Mouse (Mus musculus): ENCODE measurements around the gene Zfp810. TPM values are rescaled to one million over a fixed set of nuclear protein-coding genes. Genes with fewer than 3 reads are reported as not detected.
A peak's percentile ranks its signal among the peaks of the same experiment; 100 is the strongest.

The Zfp810 gene
- polyA plus RNA-seq, 3 experiments from 2014 or later = 10.7 to 21.5 (median 17.5) TPM

DNA sequence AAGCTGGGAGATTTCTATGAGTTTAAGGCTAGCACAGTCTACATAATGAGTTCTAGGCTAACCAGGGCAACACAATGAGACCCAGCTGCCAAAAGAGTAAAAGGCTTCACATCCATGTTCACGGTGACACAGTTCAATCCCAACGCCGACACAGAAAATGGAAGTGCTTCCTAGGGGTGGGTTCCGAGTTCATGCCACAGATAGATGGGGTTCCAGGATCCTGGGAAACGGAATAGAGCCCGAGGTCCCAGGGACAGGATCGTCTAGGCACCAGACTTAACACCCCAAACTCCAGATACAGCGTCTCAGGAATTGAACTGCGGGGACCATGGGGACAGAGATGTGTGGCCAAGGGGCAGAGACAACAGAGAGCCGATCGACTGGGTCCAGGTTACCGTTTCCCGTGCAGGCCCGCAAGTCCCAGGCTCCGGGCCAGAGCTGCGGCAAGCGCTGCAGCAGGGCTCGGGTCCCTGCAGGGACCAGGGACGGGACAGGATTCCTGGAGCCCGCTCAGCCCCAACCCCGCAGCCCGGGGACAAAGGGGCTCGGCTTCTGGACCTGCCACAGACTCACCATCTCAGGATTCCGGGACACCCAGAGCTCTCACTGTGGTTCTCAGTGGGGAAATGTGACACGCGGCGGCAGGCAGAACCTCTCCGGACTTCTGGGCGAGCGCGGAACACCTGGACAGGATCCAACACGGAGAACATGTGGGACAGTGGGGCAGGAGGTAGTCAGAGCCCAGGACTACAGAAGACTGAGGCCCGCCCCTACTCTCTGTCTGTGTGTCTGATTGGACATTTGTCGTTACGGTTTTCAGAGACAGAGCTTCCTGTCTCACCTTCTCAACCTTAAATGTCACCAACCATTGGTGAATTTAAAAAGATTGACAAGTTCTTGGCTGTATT, 48.0 kb downstream of the Zfp810 start, which contains the start of gene Zfp599:
Gene Zfp599, minus strand, starts transcription at position 712 of the 908 bp plus-strand sequence.
- ATAC-seq = peak; percentile 99

DNA sequence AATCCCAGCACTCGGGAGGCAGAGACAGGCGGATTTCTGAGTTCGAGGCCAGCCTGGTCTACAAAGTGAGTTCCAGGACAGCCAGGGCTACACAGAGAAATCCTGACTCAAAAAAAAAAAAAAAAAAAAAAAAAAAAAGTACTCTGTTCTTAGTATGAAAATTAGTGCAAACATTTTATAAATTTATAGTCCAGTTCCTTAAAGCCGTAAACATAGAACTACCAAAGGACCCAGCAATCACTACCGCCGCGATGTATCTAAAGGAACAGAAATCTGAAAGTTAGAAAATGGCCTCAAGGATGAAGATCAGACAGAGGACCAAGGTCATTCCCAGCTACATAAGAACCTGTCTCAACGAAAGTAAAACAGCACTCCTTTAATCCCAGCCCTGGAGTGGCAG, 48.7 kb downstream of the Zfp810 start:
- ATAC-seq = no peak

DNA sequence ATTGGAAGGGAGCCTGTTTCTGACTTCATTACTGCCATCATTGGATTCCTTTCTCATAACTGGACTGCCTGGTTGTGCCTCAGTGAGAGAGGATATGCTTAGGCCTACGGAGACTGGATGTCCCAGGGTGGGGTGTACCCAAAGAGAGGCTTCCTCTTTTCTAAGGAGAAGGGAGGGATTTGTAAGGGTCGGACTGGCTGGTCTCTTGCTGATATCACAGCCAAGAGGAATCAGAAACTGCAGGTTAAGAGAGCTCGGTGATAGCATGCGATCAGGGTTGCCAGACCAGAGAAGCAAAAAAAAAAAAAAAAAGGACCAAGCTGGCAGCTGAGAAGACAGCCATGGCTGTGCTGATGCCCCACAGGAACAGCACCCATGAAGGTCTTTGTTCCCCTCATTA, 50.9 kb downstream of the Zfp810 start:
- no peak for ATAC-seq

DNA sequence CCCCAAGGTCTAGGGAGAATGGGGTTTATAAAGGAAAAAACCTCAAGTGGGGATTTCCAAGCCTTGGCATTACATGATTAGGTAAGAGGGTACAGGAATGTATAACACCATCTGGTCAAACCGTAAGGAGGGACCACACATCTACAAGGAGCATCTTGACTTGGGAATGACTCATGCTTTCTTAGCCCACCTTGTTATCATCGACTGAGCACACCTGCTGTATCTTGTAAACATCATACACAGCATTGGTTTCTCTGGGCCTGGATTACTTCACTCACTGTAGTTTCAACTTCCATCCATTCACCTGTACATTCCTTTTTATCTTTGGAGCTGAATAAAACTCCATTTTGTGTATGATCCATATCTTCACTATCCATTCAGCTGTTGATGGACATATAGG, 63.2 kb downstream of the Zfp810 start:
- no peak for ATAC-seq

DNA sequence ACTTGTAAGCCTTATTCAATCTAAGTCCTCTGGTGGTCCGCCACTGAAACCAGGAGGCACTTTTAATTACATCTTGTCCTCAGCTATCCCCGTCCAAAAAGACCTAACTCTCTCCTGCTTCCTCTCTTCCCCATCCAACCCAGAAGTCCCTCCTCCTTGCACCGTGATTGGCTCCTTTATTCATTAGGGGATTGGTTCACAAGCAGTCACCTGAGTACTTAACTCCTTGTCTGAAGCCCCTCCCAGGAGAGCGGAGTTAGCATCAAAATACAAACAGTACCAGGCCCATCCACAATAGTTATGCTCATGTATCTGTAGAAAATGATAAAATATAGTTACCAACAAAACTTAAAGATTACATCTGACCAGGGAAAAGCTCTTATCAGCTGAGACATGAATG, 67.4 kb downstream of the Zfp810 start:
- no peak for ATAC-seq

DNA sequence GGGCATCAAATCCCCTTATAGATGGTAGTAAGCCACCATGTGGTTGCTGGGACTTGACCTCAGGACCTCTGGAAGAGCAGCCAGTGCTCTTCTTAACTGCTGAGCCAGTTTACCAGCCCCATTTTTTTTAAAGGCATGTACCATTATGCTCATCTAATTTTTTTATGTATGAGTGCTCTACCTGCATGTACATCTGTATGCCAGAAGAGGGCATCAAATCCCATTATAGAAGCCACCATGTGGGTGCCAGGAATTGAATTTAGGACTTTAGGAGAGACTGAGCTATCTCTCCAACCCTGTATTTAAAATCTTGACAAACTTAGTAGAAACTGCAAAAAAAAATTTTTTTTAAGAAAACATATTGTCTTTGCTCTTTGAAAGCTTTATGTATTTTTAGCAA, 76.9 kb downstream of the Zfp810 start:
- no peak for ATAC-seq

DNA sequence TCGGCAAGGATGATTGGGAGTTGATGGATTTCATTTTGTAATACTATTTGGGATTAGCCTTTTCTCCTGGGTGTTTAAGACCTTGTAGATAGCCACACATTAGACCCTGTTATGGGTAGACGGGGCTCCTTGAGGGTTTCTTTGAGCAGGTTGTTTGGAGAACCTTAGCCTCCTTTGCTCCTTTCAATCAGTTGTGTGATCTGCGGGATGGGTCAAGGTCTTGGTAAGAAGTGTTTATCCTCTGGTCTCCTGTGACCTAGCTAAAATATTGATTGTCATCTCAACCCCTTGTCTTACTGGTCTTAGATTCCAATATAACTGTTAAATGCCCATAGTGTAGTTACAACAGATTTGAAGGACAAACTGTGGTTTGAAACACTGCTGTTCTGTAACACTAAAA, 77.4 kb downstream of the Zfp810 start:
- no peak for ATAC-seq

DNA sequence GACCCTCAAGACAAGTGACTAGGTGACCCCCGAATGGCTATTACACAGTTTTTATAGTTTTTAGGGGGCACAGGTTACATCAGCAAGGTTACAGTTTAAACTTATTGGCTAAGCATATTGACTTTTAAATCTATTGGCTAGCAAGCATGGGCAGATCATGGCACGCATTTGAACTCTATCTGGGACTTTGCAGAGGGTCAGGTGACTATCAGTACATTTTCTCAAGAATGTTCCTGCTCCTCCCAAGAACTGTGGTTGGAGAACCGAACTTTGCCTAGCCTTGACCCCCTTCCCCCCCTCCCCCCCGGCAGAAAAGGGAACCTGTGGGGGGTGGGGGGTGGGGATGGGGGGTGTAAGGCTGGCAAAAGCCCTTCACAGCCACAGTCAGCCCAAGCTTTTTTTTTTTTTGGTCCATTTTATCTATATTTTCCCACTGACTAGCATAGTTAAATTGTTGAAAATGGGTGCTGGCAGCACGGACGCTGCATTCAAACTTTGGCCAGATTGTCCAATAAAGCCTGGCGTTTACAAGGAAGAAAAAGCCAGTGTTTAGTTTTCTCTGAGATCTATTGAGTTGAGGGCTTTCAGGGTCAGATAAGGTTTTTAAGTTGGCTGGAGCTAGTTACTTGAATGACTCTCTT, 77.9 kb downstream of the Zfp810 start:
- no peak for ATAC-seq

DNA sequence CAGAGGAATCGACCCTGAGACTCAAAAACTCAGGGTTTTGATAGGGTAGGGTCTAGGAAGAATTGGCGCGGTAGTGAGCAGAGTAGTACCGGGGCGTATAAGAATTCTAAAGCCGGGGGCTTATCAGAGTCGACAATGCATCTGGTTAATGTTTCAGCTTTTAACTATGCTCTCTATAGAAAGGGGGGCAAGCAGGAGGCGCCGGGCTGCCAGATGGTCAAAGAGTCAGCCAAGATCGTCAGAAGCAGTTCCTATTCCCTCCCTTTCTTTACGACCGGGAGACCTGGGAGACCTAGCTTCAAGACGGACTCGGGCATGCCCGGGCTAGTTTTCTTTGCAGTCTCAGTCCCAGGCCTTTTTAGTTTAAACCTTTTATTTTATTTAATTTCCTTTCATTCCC, 80.6 kb downstream of the Zfp810 start:
- ATAC-seq = no peak

Other genes starting within 250 kb of the Zfp810 start
- gene Gm49318, start 236.4 kb downstream of the Zfp810 start, polyA plus RNA-seq (2017; shearing (Covaris generic)) = not detected
- gene Zfp653, start 236.3 kb downstream of the Zfp810 start, polyA plus RNA-seq (2017; shearing (Covaris generic)) = 1 to 10 TPM; 2.9 to 7.0 (median 6.5) TPM
- gene Ecsit, start 222.2 kb downstream of the Zfp810 start, polyA plus RNA-seq (2017; shearing (Covaris generic)) = 10 to 100 TPM; 27.7 to 40.0 (median 37.7) TPM
- gene Cnn1, start 208.4 kb downstream of the Zfp810 start, polyA plus RNA-seq (2017; shearing (Covaris generic)) = under 1 TPM; 0.20 to 0.36 (median 0.32) TPM
- gene Elof1, start 190.5 kb downstream of the Zfp810 start, polyA plus RNA-seq (2017; shearing (Covaris generic)) = 10 to 100 TPM; 76.4 to 98.9 (median 89.4) TPM
- 100 to 1,000 TPM; 155 to 257 (median 245) TPM for gene Acp5, start 171.9 kb downstream of the Zfp810 start, polyA plus RNA-seq (2017; shearing (Covaris generic))
- gene Pigyl, start 150.8 kb downstream of the Zfp810 start, polyA plus RNA-seq (2017; shearing (Covaris generic)) = 10 to 100 TPM; 40.1 to 46.8 (median 43.2) TPM
- not detected for gene Zfp872, start 119.6 kb downstream of the Zfp810 start, polyA plus RNA-seq (2017; shearing (Covaris generic))
- gene Zfp809, start 81.9 kb downstream of the Zfp810 start, polyA plus RNA-seq (2017; shearing (Covaris generic)) = 10 to 100 TPM; 39.0 to 42.2 (median 40.6) TPM
- 1 to 10 TPM; 5.2 to 8.8 (median 7.8) TPM for gene Zfp599, start 47.8 kb downstream of the Zfp810 start, polyA plus RNA-seq (2017; shearing (Covaris generic))
- gene Anln, start 81.5 kb upstream of the Zfp810 start, polyA plus RNA-seq (2017; shearing (Covaris generic)) = 10 to 100 TPM in 1 of 3 experiments, 1 to 10 TPM in 1, under 1 TPM in 1; 0.87 to 12.0 (median 1.3) TPM
- 1 to 10 TPM; 1.4 to 2.3 (median 1.6) TPM for gene 9530077C05Rik, start 103.9 kb upstream of the Zfp810 start, polyA plus RNA-seq (2017; shearing (Covaris generic))
- gene Gm17545, start 146.6 kb upstream of the Zfp810 start, polyA plus RNA-seq (2017; shearing (Covaris generic)) = not detected
- gene Rp9, start 162.1 kb upstream of the Zfp810 start, polyA plus RNA-seq (2017; shearing (Covaris generic)) = 10 to 100 TPM; 19.6 to 37.9 (median 37.9) TPM
- 10 to 100 TPM in 2 of 3 experiments, 1 to 10 TPM in 1; 9.0 to 16.0 (median 12.0) TPM for gene Bbs9, start 168.1 kb upstream of the Zfp810 start, polyA plus RNA-seq (2017; shearing (Covaris generic))

Data from inflammation-experienced regulatory T-cells, adult 6 months (primary cell).